Mouse (Mus musculus) small intestine, adult 2 months (tissue): Measurements from ENCODE around the gene Svop. TPM values are rescaled to one million over a fixed set of nuclear protein-coding genes. Genes with fewer than 3 reads are reported as not detected.

Source experiments
- H3K27ac ChIP-seq: fragments of 200-500 bp; 2 replicates; pipeline ENCODE4 v1.5.1; 2012; ENCODE audit warnings: low read depth, low read length, control low read depth, inconsistent platforms; ENCODE audit not compliant: insufficient read depth
- H3K27me3 ChIP-seq: fragments of 200-500 bp; 2 replicates; pipeline ENCODE4 v1.6.1; 2012; ENCODE audit warnings: mild to moderate bottlenecking, moderate library complexity, low read length, inconsistent platforms; ENCODE audit not compliant: control insufficient read depth, insufficient read depth
- H3K36me3 ChIP-seq: fragments of 200-500 bp; 2 replicates; pipeline ENCODE4 v1.6.1; 2012; ENCODE audit warnings: mild to moderate bottlenecking, low read length, control low read depth, inconsistent platforms; ENCODE audit not compliant: control insufficient read depth, insufficient read depth
- H3K4me1 ChIP-seq: fragments of 200-500 bp; 2 replicates; pipeline ENCODE4 v1.6.1; 2012; ENCODE audit warnings: low read length, inconsistent platforms, mixed read lengths; ENCODE audit not compliant: control insufficient read depth, insufficient read depth, insufficient read length
- H3K4me3 ChIP-seq: fragments of 200-500 bp; 2 replicates; pipeline ENCODE4 v1.5.1; 2012; ENCODE audit warnings: low read depth, mild to moderate bottlenecking, control low read depth, inconsistent platforms, low read length, moderate library complexity
- CTCF ChIP-seq: fragments of 200-500 bp; IDR thresholded peaks from 2 replicates; pipeline ENCODE4 v1.5.1; 2012; ENCODE audit warnings: low read depth, mild to moderate bottlenecking, control low read depth, inconsistent platforms, low read length, moderate library complexity, mixed read lengths; ENCODE audit not compliant: insufficient replicate concordance, insufficient read length; ENCODE audit errors: extremely low read depth
- POLR2A ChIP-seq: fragments of 200-500 bp; IDR thresholded peaks from 2 replicates; pipeline ENCODE4 v1.6.1; 2012; ENCODE audit warnings: low read depth, mild to moderate bottlenecking, control low read depth, inconsistent platforms, low read length, moderate library complexity
- WGBS: fragments of 180-500 bp; shearing (Covaris S2); methylation state at CpG from one replicate; pipeline ENCODE4 v1.1.7; 2018; 5-methylcytosine and 5-hydroxymethylcytosine counted together
- polyA plus RNA-seq: library from polyadenylated mRNA; depleted of rRNA; stranded (reverse); fragments of >200 nt; gene quantifications from 2 replicates; pipeline ENCODE4 v1.2.3, GENCODE M21; 2012

The Svop gene
- polyA plus RNA-seq, 1 experiment, result 0.42 TPM

DNA sequence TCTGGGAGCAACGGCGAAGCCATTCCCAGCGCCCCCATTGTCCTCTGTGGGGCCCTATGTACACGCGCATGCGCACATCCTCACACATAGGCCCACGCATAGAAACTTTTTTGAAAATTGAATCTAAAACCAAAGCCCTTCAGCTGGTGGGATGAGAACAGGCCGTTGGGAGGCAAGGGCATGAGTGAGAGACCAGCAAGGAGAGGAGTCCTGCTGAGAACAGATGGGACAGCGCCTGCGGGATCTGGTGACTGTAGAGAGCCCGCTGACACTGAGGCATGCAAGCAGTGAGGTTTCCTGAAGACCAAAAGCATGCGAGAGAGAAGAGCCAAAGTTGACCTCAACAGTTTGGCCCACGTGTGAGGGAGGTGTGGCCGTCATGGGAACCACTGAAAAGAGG lies 5.9 kb downstream of the Svop start:
- WGBS, result 73% methylated on average over 14 of the region's 14 CpGs
- Histone ChIP-seq H3K27ac (no peak overlapping the region), H3K36me3 (no peaks in the 10 kb centered on the region), H3K4me3 (no peak overlapping the region), H3K27me3 (no peaks in the 10 kb centered on the region), H3K4me1 (no peaks in the 10 kb centered on the region)
- TF ChIP-seq POLR2A, result no peak
- TF ChIP-seq CTCF, result no peak

GRCm38 (mm10) chr5:114077009-114077408 lies 14.4 kb downstream of the Svop start:
- no peaks in the 10 kb centered on the region for H3K27me3 ChIP-seq
- H3K36me3 ChIP-seq, result no peaks in the 10 kb centered on the region
- no peak overlapping the region for H3K27ac ChIP-seq
- no peak overlapping the region for H3K4me3 ChIP-seq
- no peaks in the 10 kb centered on the region for H3K4me1 ChIP-seq
- whole genome bisulfite sequencing, result 65% methylated on average over 8 of the region's 8 CpGs
- TF ChIP-seq POLR2A (no peak), CTCF (no peak)

GRCm38 (mm10) chr5:114072262-114072661 lies 19.1 kb downstream of the Svop start:
- Histone ChIP-seq H3K27me3 (no peaks in the 10 kb centered on the region), H3K36me3 (no peaks in the 10 kb centered on the region), H3K27ac (no peak overlapping the region), H3K4me3 (no peak overlapping the region), H3K4me1 (no peaks in the 10 kb centered on the region)
- TF ChIP-seq CTCF, result no peak
- TF ChIP-seq POLR2A, result no peak
- 36% methylated on average over 2 of the region's 2 CpGs for whole genome bisulfite sequencing

DNA sequence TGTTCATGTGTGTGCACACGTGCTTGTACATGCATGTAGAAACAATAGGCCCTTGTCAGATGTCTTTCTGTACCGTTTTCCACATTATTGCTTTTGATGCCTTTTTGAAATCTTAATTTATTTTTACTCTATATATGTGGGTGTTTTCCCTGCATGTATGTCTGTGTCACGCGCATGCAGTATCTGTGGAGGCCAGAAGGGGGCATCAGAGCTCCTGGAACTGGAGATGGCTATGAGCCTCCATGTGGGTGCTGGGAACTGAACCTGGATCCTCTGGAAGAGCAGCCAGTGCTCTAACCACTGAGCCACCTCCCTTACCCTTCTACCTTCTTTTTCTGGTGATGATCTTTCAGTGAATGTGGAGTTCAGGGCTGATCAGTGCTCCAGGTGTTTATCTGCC lies 20.5 kb downstream of the Svop start:
- no peak overlapping the region for H3K4me3 ChIP-seq
- no peaks in the 10 kb centered on the region for H3K4me1 ChIP-seq
- 92% methylated on average over 4 of the region's 4 CpGs for WGBS
- H3K27ac ChIP-seq, result no peak overlapping the region
- no peak for TF ChIP-seq CTCF
- TF ChIP-seq POLR2A, result no peak
- H3K36me3 ChIP-seq, result no peaks in the 10 kb centered on the region
- no peaks in the 10 kb centered on the region for H3K27me3 ChIP-seq

DNA sequence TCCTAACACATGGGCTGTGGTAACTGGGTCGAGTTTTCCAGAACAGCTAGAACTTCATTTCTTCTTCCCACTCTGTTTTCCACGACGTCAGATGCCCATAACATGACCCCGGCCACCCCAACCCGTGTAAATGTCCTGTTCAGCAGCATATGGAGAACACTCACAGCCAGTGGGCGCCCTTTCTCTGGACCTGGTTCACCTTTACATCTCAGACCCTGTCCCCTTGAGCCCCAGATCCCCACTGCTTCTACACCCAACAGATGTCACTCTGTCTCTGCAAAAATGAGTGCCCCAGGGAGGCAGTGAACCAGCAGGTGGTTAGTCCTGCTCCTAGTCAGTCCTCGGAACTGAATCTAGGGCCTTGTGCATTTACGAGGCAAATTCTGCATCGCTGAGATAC lies 23.4 kb downstream of the Svop start:
- Histone ChIP-seq H3K27me3 (no peaks in the 10 kb centered on the region), H3K36me3 (no peaks in the 10 kb centered on the region), H3K27ac (no peak overlapping the region), H3K4me3 (no peak overlapping the region), H3K4me1 (no peaks in the 10 kb centered on the region)
- WGBS, result 67% methylated on average over 9 of the region's 9 CpGs
- TF ChIP-seq POLR2A (no peak), CTCF (no peak)

DNA sequence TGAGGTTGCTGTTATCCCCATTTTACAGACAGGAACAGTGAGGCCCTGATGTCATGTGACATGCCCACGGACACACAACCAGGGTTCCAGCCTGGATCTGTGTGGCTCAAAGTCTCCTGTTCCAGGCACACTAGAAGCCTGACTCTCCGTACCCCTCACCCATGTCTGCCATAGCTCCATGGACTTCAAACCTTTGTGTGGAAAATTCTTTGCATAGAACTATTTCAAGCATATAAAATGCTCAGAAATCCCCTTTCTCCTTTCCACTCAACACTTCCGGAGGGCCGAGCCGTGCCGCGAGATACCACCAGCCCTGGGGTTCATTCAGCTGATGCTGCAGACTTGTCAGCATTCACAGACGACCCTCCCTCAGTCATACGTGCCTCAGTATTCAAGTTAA lies 23.8 kb downstream of the Svop start:
- TF ChIP-seq CTCF, result no peak
- TF ChIP-seq POLR2A, result no peak
- no peaks in the 10 kb centered on the region for H3K4me1 ChIP-seq
- WGBS, result 80% methylated on average over 9 of the region's 9 CpGs
- H3K36me3 ChIP-seq, result no peaks in the 10 kb centered on the region
- H3K4me3 ChIP-seq, result no peak overlapping the region
- H3K27ac ChIP-seq, result no peak overlapping the region
- H3K27me3 ChIP-seq, result no peaks in the 10 kb centered on the region

GRCm38 (mm10) chr5:114066601-114067000 lies 24.8 kb downstream of the Svop start:
- H3K27me3 ChIP-seq, result no peaks in the 10 kb centered on the region
- H3K27ac ChIP-seq, result no peak overlapping the region
- 41% methylated on average over 6 of the region's 6 CpGs for WGBS
- no peak for TF ChIP-seq CTCF
- TF ChIP-seq POLR2A, result no peak
- no peak overlapping the region for H3K4me3 ChIP-seq
- H3K4me1 ChIP-seq, result no peaks in the 10 kb centered on the region
- H3K36me3 ChIP-seq, result no peaks in the 10 kb centered on the region

DNA sequence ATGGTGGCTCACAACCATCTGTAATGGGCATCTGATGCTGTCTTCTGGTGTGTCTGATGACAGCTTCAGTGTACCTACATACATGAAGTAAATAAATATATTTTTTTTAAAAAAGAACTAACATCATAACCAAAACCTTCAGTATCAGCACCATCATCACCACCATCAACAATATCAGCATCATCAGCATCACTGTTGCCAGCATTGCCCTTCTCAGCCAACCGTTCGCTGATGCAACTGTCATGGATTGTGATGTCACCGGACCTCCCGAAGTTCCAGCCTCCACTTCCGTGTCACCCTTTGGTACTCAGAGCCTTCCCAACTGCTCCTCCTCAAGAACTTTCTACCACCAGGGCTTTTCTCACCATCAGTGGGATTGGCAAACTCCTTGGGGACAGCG lies 26.2 kb downstream of the Svop start, which contains the start of gene Usp30:
Gene Usp30, plus strand, starts transcription at position 301 of the 400 bp plus-strand sequence.
- Histone ChIP-seq H3K36me3 (no peaks in the 10 kb centered on the region), H3K27me3 (no peaks in the 10 kb centered on the region), H3K4me3 (no peak within 1 kb of the TSS), H3K4me1 (no peaks in the 10 kb centered on the region), H3K27ac (no peak within 1 kb of the TSS)
- WGBS, result 91% methylated on average over 6 of the region's 6 CpGs
- TF ChIP-seq CTCF (no peak), POLR2A (no peak)
